Mouse (Mus musculus) CH12.LX (cell line): ENCODE measurements around the gene Zfp414. TPM values are rescaled to one million over a fixed set of nuclear protein-coding genes. Genes with fewer than 3 reads are reported as not detected.

ENCODE experiments used
- DNase-seq: peaks from one replicate; pipeline ENCODE4 v3.0.0-alpha.2; 2013; ENCODE audit errors: extremely low read depth
- H3K27ac ChIP-seq: 2 replicates; pipeline ENCODE4 v1.5.1; 2012; ENCODE audit warnings: low read depth, mild to moderate bottlenecking, control low read depth, moderate library complexity; ENCODE audit not compliant: insufficient read depth
- H3K27me3 ChIP-seq: replicated peaks from 2 replicates; pipeline ENCODE3; 2012; ENCODE audit warnings: inconsistent platforms
- H3K36me3 ChIP-seq, 2 experiments: replicated peaks in 1 of 2; 2 replicates each; pipeline versions ENCODE3 to v1.6.1; 2012; ENCODE audit warnings: inconsistent platforms in 1 of 2, low read length in 1 of 2, mild to moderate bottlenecking in 1 of 2, mixed read lengths in 1 of 2, moderate library complexity in 1 of 2; ENCODE audit not compliant: control insufficient read depth in 1 of 2, insufficient read depth in 1 of 2
- H3K4me1 ChIP-seq, 2 experiments: 2 replicates each; pipeline ENCODE4 v1.6.1; 2012; ENCODE audit warnings: inconsistent platforms in 1 of 2, moderate library complexity in 1 of 2; ENCODE audit not compliant: insufficient read depth in 2 of 2, control insufficient read depth in 1 of 2
- H3K4me2 ChIP-seq: 2 replicates; pipeline ENCODE4 v1.6.1; 2012; ENCODE audit warnings: low read depth, mild to moderate bottlenecking, control low read depth; ENCODE audit not compliant: poor library complexity, insufficient read depth, severe bottlenecking
- H3K4me3 ChIP-seq, 3 experiments: fragments of 150-350 bp in 1 of 3; sonication (generic) in 1 of 3; replicated peaks in 1 of 3; 2 replicates each; pipeline versions ENCODE3 to v1.5.1; 2011 to 2012; ENCODE audit warnings: low read depth in 2 of 3, low read length in 2 of 3, mild to moderate bottlenecking in 2 of 3, moderate library complexity in 2 of 3, control low read depth in 1 of 3, improper control_type of control experiment in 1 of 3, inconsistent platforms in 1 of 3, mixed read lengths in 1 of 3; ENCODE audit not compliant: poor library complexity in 1 of 3
- H3K79me2 ChIP-seq: replicated peaks from 2 replicates; pipeline ENCODE4 v1.6.1; 2012; ENCODE audit warnings: mild to moderate bottlenecking, moderate library complexity; ENCODE audit not compliant: control insufficient read depth, poor library complexity, insufficient read depth, severe bottlenecking; ENCODE audit errors: extremely low read depth
- H3K9ac ChIP-seq: 2 replicates; pipeline ENCODE4 v1.6.1; 2012; ENCODE audit warnings: low read depth, mild to moderate bottlenecking, control low read depth, moderate library complexity; ENCODE audit not compliant: insufficient read depth
- H3K9me3 ChIP-seq: replicated peaks from 2 replicates; pipeline ENCODE3; 2012; ENCODE audit warnings: low read length, inconsistent platforms, mixed read lengths
- CHD2 ChIP-seq: IDR thresholded peaks from 2 replicates; pipeline ENCODE4 v1.6.1; 2011; ENCODE audit warnings: low read length, improper control_type of control experiment
- E2F4 ChIP-seq: IDR thresholded peaks from 2 replicates; pipeline ENCODE4 v1.6.1; 2011; ENCODE audit warnings: low read depth, low read length, improper control_type of control experiment; ENCODE audit not compliant: insufficient replicate concordance
- ELF1 ChIP-seq: IDR thresholded peaks from 2 replicates; pipeline ENCODE4 v1.6.1; 2014; ENCODE audit warnings: low read depth, mild to moderate bottlenecking, inconsistent platforms, low read length, improper control_type of control experiment
- ETS1 ChIP-seq: conservative IDR thresholded peaks from 2 replicates; pipeline ENCODE4 v1.6.1; 2012; ENCODE audit warnings: low read depth, mild to moderate bottlenecking, inconsistent platforms, low read length, improper control_type of control experiment, moderate library complexity
- HCFC1 ChIP-seq: IDR thresholded peaks from 2 replicates; pipeline ENCODE4 v1.6.1; 2012; ENCODE audit warnings: low read depth, mild to moderate bottlenecking, inconsistent platforms, low read length, improper control_type of control experiment
- MAFK ChIP-seq: IDR thresholded peaks from 2 replicates; pipeline ENCODE4 v1.6.1; 2011; ENCODE audit warnings: low read length, improper control_type of control experiment; ENCODE audit not compliant: insufficient replicate concordance
- MAX ChIP-seq: IDR thresholded peaks from 2 replicates; pipeline ENCODE4 v1.6.1; 2011; ENCODE audit warnings: low read length, improper control_type of control experiment
- MAZ ChIP-seq: IDR thresholded peaks from 2 replicates; pipeline ENCODE4 v1.6.1; 2012; ENCODE audit warnings: low read depth, mild to moderate bottlenecking, inconsistent platforms, low read length, improper control_type of control experiment, moderate library complexity
- MEF2A ChIP-seq: IDR thresholded peaks from 2 replicates; pipeline ENCODE4 v1.6.1; 2014; ENCODE audit warnings: low read depth, mild to moderate bottlenecking, inconsistent platforms, low read length, improper control_type of control experiment, borderline replicate concordance
- MXI1 ChIP-seq: IDR thresholded peaks from 2 replicates; pipeline ENCODE4 v1.6.1; 2011; ENCODE audit warnings: mild to moderate bottlenecking, low read depth, low read length, improper control_type of control experiment
- MYC ChIP-seq: IDR thresholded peaks from 2 replicates; pipeline ENCODE4 v1.6.1; 2011; ENCODE audit warnings: low read depth, mild to moderate bottlenecking, improper control_type of control experiment, low read length
- NRF1 ChIP-seq: IDR thresholded peaks from 2 replicates; pipeline ENCODE4 v1.6.1; 2014; ENCODE audit warnings: low read depth, mild to moderate bottlenecking, inconsistent platforms, low read length, improper control_type of control experiment, moderate library complexity
- POLR2A ChIP-seq: IDR thresholded peaks from 2 replicates; pipeline ENCODE4 v1.6.1; 2011; ENCODE audit warnings: low read depth, mild to moderate bottlenecking, improper control_type of control experiment, low read length
- RAD21 ChIP-seq: IDR thresholded peaks from 2 replicates; pipeline ENCODE4 v1.6.1; 2011; ENCODE audit warnings: low read depth, mild to moderate bottlenecking, low read length, improper control_type of control experiment, moderate library complexity
- RCOR1 ChIP-seq: conservative IDR thresholded peaks from 2 replicates; pipeline ENCODE4 v1.6.1; 2012; ENCODE audit warnings: low read depth, mild to moderate bottlenecking, inconsistent platforms, low read length, improper control_type of control experiment
- SIN3A ChIP-seq: IDR thresholded peaks from 2 replicates; pipeline ENCODE4 v1.6.1; 2012; ENCODE audit warnings: low read length, improper control_type of control experiment, inconsistent platforms
- TCF12 ChIP-seq: IDR thresholded peaks from 2 replicates; pipeline ENCODE4 v1.6.1; 2014; ENCODE audit warnings: low read depth, mild to moderate bottlenecking, inconsistent platforms, low read length, improper control_type of control experiment
- UBTF ChIP-seq: IDR thresholded peaks from 2 replicates; pipeline ENCODE4 v1.6.1; 2012; ENCODE audit warnings: low read depth, mild to moderate bottlenecking, inconsistent platforms, low read length, improper control_type of control experiment, moderate library complexity
- USF1 ChIP-seq: IDR thresholded peaks from 2 replicates; pipeline ENCODE4 v1.6.1; 2014; ENCODE audit warnings: low read depth, mild to moderate bottlenecking, inconsistent platforms, low read length, improper control_type of control experiment
- ZMIZ1 ChIP-seq: IDR thresholded peaks from 2 replicates; pipeline ENCODE4 v1.6.1; 2012; ENCODE audit warnings: low read depth, mild to moderate bottlenecking, inconsistent platforms, low read length, improper control_type of control experiment
- dilution Hi-C: fragments of 300-500 bp; cut with MboI; formaldehyde crosslinking; loops from 2 replicates; pipeline ENCODE4 v1.14.3; 2020; ENCODE audit warnings: low sequenced_read_pairs; ENCODE audit not compliant: extremely low pct_unique_long_range_greater_than_20kb, extremely low pct_ligation_motif_present
- in situ Hi-C: fragments of 300-500 bp; cut with MboI; formaldehyde crosslinking; loops from 3 replicates; pipeline ENCODE4 v1.14.3; 2019; ENCODE audit warnings: low sequenced_read_pairs, low pct_ligation_motif_present, low pct_unique_long_range_greater_than_20kb, mixed read lengths
- polyA plus RNA-seq: library from polyadenylated mRNA; unstranded; fragments of >175 nt; gene quantifications from 2 replicates; pipeline ENCODE4 v1.2.1, GENCODE M21; 2012; ENCODE audit warnings: low read depth; ENCODE audit not compliant: insufficient read length
- total RNA-seq, 2 experiments: library from RNA; depleted of rRNA; stranded (reverse); fragments of 300-350 nt in 1 of 2; fragments of >200 nt in 1 of 2; gene quantifications; 2 replicates each; pipeline ENCODE4 v1.2.3; 2012 to 2014

Gene Zfp414
- total and polyA plus RNA-seq, 3 experiments, result 6.6 to 34.3 (median 9.9) TPM

- DNase-seq, result no peak
- Histone ChIP-seq H3K79me2 (0 out of 2 replicates have a peak, but pooled peaks cover 3% of the 10 kb centered on the region), H3K27me3 (no peaks in the 10 kb centered on the region), H3K9me3 (no peaks in the 10 kb centered on the region), H3K4me1 (peaks cover 12 to 21% of the 10 kb centered on the region in 2 experiments), H3K4me3 (peak overlapping the region; percentile 72 to 87 (median 74)), H3K9ac (peak overlapping the region; percentile 68), H3K27ac (no peak overlapping the region), H3K4me2 (peak overlapping the region; percentile 83)
- in situ Hi-C loops, result no loop called here
- dilution Hi-C loops, result no loop called here
- TF ChIP-seq MAFK (no peak), UBTF (no peak), MXI1 (no peak; the same call in 1 of the 2 replicates), ZMIZ1 (no peak), SIN3A (no peak), POLR2A (no peak), E2F4 (no peak), CHD2 (no peak), USF1 (no peak), RAD21 (no peak)
- TF ChIP-seq, all 38 proteins: peak for 0
- peaks cover 15 to 43% of the 10 kb centered on the region in 2 experiments for H3K36me3 ChIP-seq
These were observed 716 bp downstream of the Zfp414 start for GRCm38 (mm10) chr17:33629487-33630125.

GRCm38 (mm10) chr17:33630171-33630895 lies 1.4 kb downstream of the Zfp414 start:
- no peaks in the 10 kb centered on the region for H3K27me3 ChIP-seq
- no peak overlapping the region for H3K27ac ChIP-seq
- H3K4me1 ChIP-seq, result peaks cover 12 to 21% of the 10 kb centered on the region in 2 experiments
- dilution Hi-C loops (no loop called here), in situ Hi-C loops (no loop called here)
- 0 out of 2 replicates have a peak, but pooled peaks cover 3% of the 10 kb centered on the region for H3K79me2 ChIP-seq
- TF ChIP-seq HCFC1 (no peak), MAFK (no peak), RAD21 (no peak), SIN3A (no peak), RCOR1 (no peak), MEF2A (no peak), ELF1 (no peak), NRF1 (no peak), MXI1 (no peak), MYC (no peak), UBTF (no peak), MAZ (no peak), TCF12 (no peak), ETS1 (no peak), MAX (no peak)
- no peak for DNase-seq
- peaks cover 15 to 50% of the 10 kb centered on the region in 2 experiments for H3K36me3 ChIP-seq
- no peak overlapping the region for H3K9ac ChIP-seq
- no peak overlapping the region for H3K4me3 ChIP-seq
- H3K4me2 ChIP-seq, result no peak overlapping the region
- no peaks in the 10 kb centered on the region for H3K9me3 ChIP-seq
